Mouse (Mus musculus): ENCODE data around the gene March10. TPM values are rescaled to one million over a fixed set of nuclear protein-coding genes. Genes with fewer than 3 reads are reported as not detected.

March10 gene
- polyA plus RNA-seq, 1 experiment from 2014 or later: 0.21 TPM

DNA sequence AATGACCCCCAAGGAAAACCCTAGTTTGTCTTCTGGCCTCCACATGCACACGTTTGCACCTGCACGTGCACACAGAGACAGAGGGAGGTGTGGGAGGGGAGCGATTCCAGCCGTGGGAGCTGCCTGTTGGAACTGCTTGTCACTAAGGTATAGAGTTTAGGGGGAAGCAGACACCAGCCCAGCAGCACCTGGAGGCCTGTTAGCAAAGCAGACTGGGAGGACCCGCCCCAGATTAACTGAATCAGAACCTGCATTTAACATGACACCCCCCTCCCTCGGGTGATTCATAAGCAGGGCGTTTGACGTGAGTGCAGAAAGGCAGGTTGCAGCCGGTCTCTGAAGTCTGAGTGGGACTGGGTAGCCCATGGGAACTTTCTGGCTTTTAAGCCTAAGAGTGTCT, 126.6 kb downstream of the March10 start:
- no peak for ATAC-seq (ENCODE audit: low FRiP score, low TSS enrichment)
- 77% methylated on average over 9 of the region's 9 CpGs for WGBS
- H3K36me3 ChIP-seq (ENCODE audit: control insufficient read depth, insufficient read depth, low read length): no peaks in the 10 kb centered on the region; the same call in 1 of the 2 replicates
- H3K9me3 ChIP-seq (ENCODE audit: control insufficient read depth, low read length): no peaks in the 10 kb centered on the region
- H3K27me3 ChIP-seq (ENCODE audit: control insufficient read depth, insufficient read depth, low read length): no peaks in the 10 kb centered on the region
- 0 out of 2 replicates have a peak, but pooled peaks cover 2% of the 10 kb centered on the region for H3K4me1 ChIP-seq (ENCODE audit: control insufficient read depth, insufficient read depth, low read length)
- no peak overlapping the region for H3K9ac ChIP-seq (replicated peaks; ENCODE audit: low read length)
- DNase-seq: no peak
- H3K27ac ChIP-seq (replicated peaks; ENCODE audit: low read depth, low read length): no peak overlapping the region
- no peak overlapping the region for H3K4me3 ChIP-seq (replicated peaks; ENCODE audit: low read depth, low read length)
- no peak overlapping the region for H3K4me2 ChIP-seq (ENCODE audit: low read length)

DNA sequence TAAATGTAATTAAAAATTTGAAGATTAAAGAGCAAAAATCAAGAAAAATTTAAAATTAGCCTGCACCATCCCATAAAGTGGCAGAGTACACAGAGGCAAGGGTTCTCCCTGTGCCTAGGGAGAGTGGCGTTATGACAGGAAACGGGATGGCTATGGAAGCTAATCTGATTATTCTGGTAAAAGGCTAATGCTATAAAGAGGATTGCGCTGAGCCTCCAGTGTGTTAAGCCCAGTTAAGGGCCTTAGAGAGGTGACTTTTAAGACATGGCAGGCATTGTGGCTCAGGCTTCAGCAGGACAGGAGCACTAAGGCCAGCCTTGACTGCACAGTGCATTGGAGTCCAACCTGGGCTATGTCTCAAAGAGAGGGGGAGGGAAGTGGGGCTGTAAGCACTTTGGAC, 129.4 kb downstream of the March10 start:
- ATAC-seq (ENCODE audit: low FRiP score, low TSS enrichment): no peak
- no peak overlapping the region for H3K27ac ChIP-seq (replicated peaks; ENCODE audit: low read depth, low read length)

DNA sequence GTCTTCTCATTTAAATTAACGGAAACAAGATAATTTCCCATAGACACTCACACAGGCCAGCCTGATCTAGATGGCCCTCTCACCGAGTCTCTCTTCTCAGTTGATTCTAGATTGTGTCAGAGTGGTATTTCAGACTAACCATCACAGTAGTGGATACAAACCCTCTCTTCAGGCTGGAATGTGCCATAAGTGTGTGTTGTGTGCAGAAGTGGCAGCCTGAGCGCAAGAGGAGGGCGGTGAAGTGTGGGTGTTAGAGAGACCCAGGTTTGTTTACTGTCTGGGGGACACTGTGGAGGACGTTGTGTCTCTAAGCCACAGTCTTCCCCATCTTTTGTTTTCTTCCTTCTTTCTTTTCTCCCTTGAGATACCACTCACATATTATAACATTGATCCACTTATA, 133.0 kb downstream of the March10 start:
- Histone ChIP-seq H3K36me3 (ENCODE audit: control insufficient read depth, insufficient read depth, low read length) (no peaks in the 10 kb centered on the region; the same call in 1 of the 2 replicates), H3K4me2 (ENCODE audit: low read length) (no peak overlapping the region), H3K27me3 (ENCODE audit: control insufficient read depth, insufficient read depth, low read length) (no peaks in the 10 kb centered on the region), H3K27ac (replicated peaks; ENCODE audit: low read depth, low read length) (no peak overlapping the region), H3K9me3 (ENCODE audit: control insufficient read depth, low read length) (no peaks in the 10 kb centered on the region), H3K4me3 (replicated peaks; ENCODE audit: low read depth, low read length) (no peak overlapping the region), H3K4me1 (ENCODE audit: control insufficient read depth, insufficient read depth, low read length) (no peaks in the 10 kb centered on the region), H3K9ac (replicated peaks; ENCODE audit: low read length) (no peak overlapping the region)
- ATAC-seq (ENCODE audit: low FRiP score, low TSS enrichment) (no peak), DNase-seq (no peak)
- 85% methylated on average over 5 of the region's 5 CpGs for WGBS

More for the DNA sequence above, 129.4 kb downstream of the March10 start:
- H3K9ac ChIP-seq (replicated peaks; ENCODE audit: low read length): no peak overlapping the region
- no peaks in the 10 kb centered on the region for H3K9me3 ChIP-seq (ENCODE audit: control insufficient read depth, low read length)
- H3K4me3 ChIP-seq (replicated peaks; ENCODE audit: low read depth, low read length): no peak overlapping the region
- no peaks in the 10 kb centered on the region for H3K27me3 ChIP-seq (ENCODE audit: control insufficient read depth, insufficient read depth, low read length)
- WGBS: 36% methylated on average over 3 of the region's 3 CpGs
- no peaks in the 10 kb centered on the region; the same call in 1 of the 2 replicates for H3K36me3 ChIP-seq (ENCODE audit: control insufficient read depth, insufficient read depth, low read length)
- no peak for DNase-seq
- no peak overlapping the region for H3K4me2 ChIP-seq (ENCODE audit: low read length)
- H3K4me1 ChIP-seq (ENCODE audit: control insufficient read depth, insufficient read depth, low read length): 0 out of 2 replicates have a peak, but pooled peaks cover 2% of the 10 kb centered on the region

DNA sequence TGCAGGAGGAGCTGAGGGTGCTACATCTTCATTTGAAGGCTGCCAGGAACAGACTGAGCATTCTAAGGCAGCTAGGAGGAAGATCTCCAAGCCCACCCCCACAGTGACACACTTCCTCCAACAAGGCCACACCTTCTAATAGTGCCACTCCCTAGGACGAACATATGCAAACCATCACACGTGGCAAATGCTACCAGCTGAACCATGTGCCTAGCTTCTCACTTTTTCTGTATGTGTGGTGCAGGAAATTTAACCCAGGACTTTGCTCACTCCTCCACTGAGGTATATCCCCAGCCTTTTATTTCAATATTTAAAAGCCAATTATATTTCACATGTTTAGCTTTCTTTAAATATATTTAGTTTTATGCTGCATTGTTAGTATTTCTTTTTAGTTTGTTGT, 135.4 kb downstream of the March10 start:
- ATAC-seq (ENCODE audit: low FRiP score, low TSS enrichment): no peak
- H3K27ac ChIP-seq (replicated peaks; ENCODE audit: low read depth, low read length): no peak overlapping the region
- H3K36me3 ChIP-seq (ENCODE audit: control insufficient read depth, insufficient read depth, low read length): no peaks in the 10 kb centered on the region
- H3K4me3 ChIP-seq (replicated peaks; ENCODE audit: low read depth, low read length): no peak overlapping the region
- DNase-seq: no peak
- H3K4me1 ChIP-seq (ENCODE audit: control insufficient read depth, insufficient read depth, low read length): no peaks in the 10 kb centered on the region
- H3K4me2 ChIP-seq (ENCODE audit: low read length): no peak overlapping the region
- no peaks in the 10 kb centered on the region for H3K27me3 ChIP-seq (ENCODE audit: control insufficient read depth, insufficient read depth, low read length)
- no peak overlapping the region for H3K9ac ChIP-seq (replicated peaks; ENCODE audit: low read length)
- no peaks in the 10 kb centered on the region for H3K9me3 ChIP-seq (ENCODE audit: control insufficient read depth, low read length)
- WGBS: 87% methylated on average over 2 of the region's 2 CpGs

DNA sequence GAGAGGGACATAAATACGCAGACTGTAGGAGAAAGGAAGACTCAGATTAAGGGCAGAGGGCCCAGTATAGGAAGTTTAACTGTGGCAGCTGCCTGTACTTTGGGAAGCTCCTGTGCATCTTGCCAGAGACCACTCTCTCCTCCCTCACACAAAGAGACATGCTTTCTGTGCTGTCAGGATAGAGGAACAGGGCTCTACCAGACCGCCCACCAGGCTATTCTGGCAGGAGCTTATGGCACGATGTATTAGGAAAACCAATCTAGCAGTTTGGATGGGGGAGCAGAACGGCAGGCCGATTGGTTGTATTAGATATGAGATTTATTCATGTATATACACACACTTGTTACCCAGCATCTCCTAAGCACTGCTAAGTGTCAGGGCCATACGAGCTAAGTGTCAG, 138.8 kb downstream of the March10 start:
- Histone ChIP-seq H3K4me2 (ENCODE audit: low read length) (no peak overlapping the region), H3K36me3 (ENCODE audit: control insufficient read depth, insufficient read depth, low read length) (no peaks in the 10 kb centered on the region), H3K4me3 (replicated peaks; ENCODE audit: low read depth, low read length) (no peak overlapping the region), H3K4me1 (ENCODE audit: control insufficient read depth, insufficient read depth, low read length) (peaks cover 14% of the 10 kb centered on the region), H3K9me3 (ENCODE audit: control insufficient read depth, low read length) (no peaks in the 10 kb centered on the region), H3K9ac (replicated peaks; ENCODE audit: low read length) (no peak overlapping the region), H3K27ac (replicated peaks; ENCODE audit: low read depth, low read length) (no peak overlapping the region), H3K27me3 (ENCODE audit: control insufficient read depth, insufficient read depth, low read length) (no peaks in the 10 kb centered on the region)
- no peak for ATAC-seq (ENCODE audit: low FRiP score, low TSS enrichment)
- DNase-seq: no peak
- WGBS: 91% methylated on average over 6 of the region's 6 CpGs

DNA sequence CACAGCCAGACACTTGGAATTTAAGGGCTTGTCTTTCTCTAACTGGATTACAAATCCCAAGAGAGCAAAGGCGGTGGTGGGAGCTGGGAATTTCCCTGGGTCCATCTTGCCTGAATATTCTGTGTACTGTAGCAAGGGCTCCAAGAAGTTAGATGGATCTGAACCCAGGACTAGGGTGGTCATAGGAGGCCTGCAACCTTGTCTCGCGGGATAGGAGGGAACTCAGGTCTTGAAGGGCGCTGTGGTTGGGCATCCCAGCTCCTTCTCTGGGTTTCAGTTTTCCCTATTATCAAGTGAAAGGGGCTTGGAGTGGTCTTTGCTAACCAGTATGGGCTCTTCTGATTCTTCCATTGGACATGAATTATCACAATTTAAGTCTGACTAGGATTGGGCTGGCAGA, 140.4 kb downstream of the March10 start:
- no peak for DNase-seq
- Histone ChIP-seq H3K4me3 (replicated peaks; ENCODE audit: low read depth, low read length) (no peak overlapping the region), H3K4me2 (ENCODE audit: low read length) (no peak overlapping the region), H3K4me1 (ENCODE audit: control insufficient read depth, insufficient read depth, low read length) (peaks cover 21% of the 10 kb centered on the region), H3K27me3 (ENCODE audit: control insufficient read depth, insufficient read depth, low read length) (no peaks in the 10 kb centered on the region), H3K9ac (replicated peaks; ENCODE audit: low read length) (no peak overlapping the region), H3K9me3 (ENCODE audit: control insufficient read depth, low read length) (no peaks in the 10 kb centered on the region), H3K36me3 (ENCODE audit: control insufficient read depth, insufficient read depth, low read length) (no peaks in the 10 kb centered on the region), H3K27ac (replicated peaks; ENCODE audit: low read depth, low read length) (no peak overlapping the region)
- 91% methylated on average over 4 of the region's 4 CpGs for WGBS
- no peak for ATAC-seq (ENCODE audit: low FRiP score, low TSS enrichment)

DNA sequence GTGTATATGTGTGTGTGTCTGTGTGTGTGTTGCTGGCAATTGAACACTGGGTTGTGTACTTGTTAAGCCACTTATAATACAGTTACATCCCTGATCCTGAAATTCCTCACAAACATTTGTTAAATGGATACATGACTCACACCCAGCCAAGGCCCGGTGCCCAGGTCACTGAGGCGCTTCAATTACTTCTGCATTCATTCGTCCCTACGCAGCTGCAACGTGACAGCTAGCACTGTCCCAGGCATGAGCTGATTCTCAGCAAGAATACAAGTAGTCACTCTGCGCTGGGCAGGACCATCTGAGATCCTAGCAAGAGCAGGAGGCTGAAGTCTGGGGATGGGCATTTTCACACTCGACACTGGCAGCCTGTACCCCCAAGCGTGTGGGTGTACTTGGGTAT, 141.2 kb downstream of the March10 start:
- H3K4me2 ChIP-seq (ENCODE audit: low read length): no peak overlapping the region
- ATAC-seq (ENCODE audit: low FRiP score, low TSS enrichment) (no peak), DNase-seq (no peak)
- 69% methylated on average over 8 of the region's 8 CpGs for WGBS
- H3K36me3 ChIP-seq (ENCODE audit: control insufficient read depth, insufficient read depth, low read length): no peaks in the 10 kb centered on the region
- H3K9ac ChIP-seq (replicated peaks; ENCODE audit: low read length): no peak overlapping the region
- no peaks in the 10 kb centered on the region for H3K27me3 ChIP-seq (ENCODE audit: control insufficient read depth, insufficient read depth, low read length)
- no peaks in the 10 kb centered on the region for H3K9me3 ChIP-seq (ENCODE audit: control insufficient read depth, low read length)
- H3K4me3 ChIP-seq (replicated peaks; ENCODE audit: low read depth, low read length): no peak overlapping the region
- no peak overlapping the region for H3K27ac ChIP-seq (replicated peaks; ENCODE audit: low read depth, low read length)
- peaks cover 21% of the 10 kb centered on the region for H3K4me1 ChIP-seq (ENCODE audit: control insufficient read depth, insufficient read depth, low read length)

DNA sequence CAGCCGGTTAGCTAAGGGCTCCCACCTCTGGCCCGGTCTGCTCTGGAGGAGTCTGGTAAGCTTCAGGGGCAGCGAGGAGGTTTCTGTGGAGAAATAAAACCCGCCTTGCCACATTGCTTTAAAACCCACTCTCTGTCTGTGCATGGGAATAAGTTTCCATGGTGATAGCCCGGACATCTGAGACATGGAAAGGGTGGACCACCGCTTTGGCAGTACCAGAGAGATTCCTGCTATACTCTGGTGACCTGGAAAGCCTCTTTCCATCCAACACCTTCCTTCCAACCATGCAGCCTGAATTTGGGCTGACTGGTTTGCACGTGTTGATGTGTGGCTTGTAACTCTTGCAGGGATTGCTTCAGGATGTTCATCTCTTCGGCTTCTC, 142.9 kb downstream of the March10 start:
- DNase-seq: peak; percentile 32
- Histone ChIP-seq H3K4me2 (ENCODE audit: low read length) (no peak overlapping the region), H3K9ac (replicated peaks; ENCODE audit: low read length) (0 out of 2 replicates have a peak overlapping the region, but pooled peaks have one; percentile 27)

DNA sequence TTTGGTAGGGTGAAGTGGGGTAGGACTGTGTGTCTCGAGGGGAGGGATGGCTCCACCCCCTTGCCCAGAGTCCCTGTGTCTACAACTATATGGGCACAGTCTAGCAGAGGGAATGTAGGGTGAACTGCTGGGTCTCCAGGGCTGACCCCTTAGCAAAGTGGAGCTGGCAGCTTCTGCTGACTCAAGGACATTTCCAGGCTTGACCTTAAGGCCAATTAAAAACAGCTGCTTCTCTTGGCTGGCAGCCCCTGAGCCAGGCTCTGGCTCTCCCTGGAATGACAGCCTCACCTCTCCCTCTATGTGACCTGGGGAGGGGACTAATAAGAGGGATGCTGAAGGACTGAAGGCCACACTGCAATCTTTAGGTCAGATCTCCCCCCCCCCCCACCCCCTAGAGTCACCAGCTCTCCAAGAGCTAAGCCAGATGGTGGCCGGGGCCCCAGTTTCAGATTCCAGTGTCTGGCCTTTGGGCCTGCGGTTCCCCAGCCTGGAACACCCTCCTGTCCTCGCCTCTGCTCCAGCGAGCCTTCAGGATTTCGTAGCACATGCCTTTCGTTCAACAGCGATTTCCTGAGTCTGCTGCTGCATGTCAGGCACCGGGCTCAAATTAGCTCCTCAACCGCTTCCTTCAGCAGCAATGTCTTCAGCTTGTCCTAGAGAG, 143.4 kb downstream of the March10 start:
- Histone ChIP-seq H3K9me3 (ENCODE audit: control insufficient read depth, low read length) (no peaks in the 10 kb centered on the region), H3K27ac (replicated peaks; ENCODE audit: low read depth, low read length) (peak overlapping the region; percentile 14; the same call in 1 of the 2 replicates), H3K4me1 (ENCODE audit: control insufficient read depth, insufficient read depth, low read length) (peaks cover 21% of the 10 kb centered on the region), H3K4me3 (replicated peaks; ENCODE audit: low read depth, low read length) (no peak overlapping the region), H3K9ac (replicated peaks; ENCODE audit: low read length) (0 out of 2 replicates have a peak overlapping the region, but pooled peaks have one; percentile 27), H3K4me2 (ENCODE audit: low read length) (no peak overlapping the region), H3K27me3 (ENCODE audit: control insufficient read depth, insufficient read depth, low read length) (no peaks in the 10 kb centered on the region), H3K36me3 (ENCODE audit: control insufficient read depth, insufficient read depth, low read length) (no peaks in the 10 kb centered on the region)
- ATAC-seq (ENCODE audit: low FRiP score, low TSS enrichment): no peak
- peak; percentile 39 for DNase-seq
- WGBS: 23% methylated on average over 10 of the region's 10 CpGs

More for the DNA sequence above, 142.9 kb downstream of the March10 start:
- H3K27ac ChIP-seq (replicated peaks; ENCODE audit: low read depth, low read length): peak overlapping the region; percentile 14; the same call in 1 of the 2 replicates
- peaks cover 21% of the 10 kb centered on the region for H3K4me1 ChIP-seq (ENCODE audit: control insufficient read depth, insufficient read depth, low read length)
- 10% methylated on average over 8 of the region's 8 CpGs for WGBS
- no peaks in the 10 kb centered on the region for H3K36me3 ChIP-seq (ENCODE audit: control insufficient read depth, insufficient read depth, low read length)
- no peaks in the 10 kb centered on the region for H3K27me3 ChIP-seq (ENCODE audit: control insufficient read depth, insufficient read depth, low read length)
- H3K9me3 ChIP-seq (ENCODE audit: control insufficient read depth, low read length): no peaks in the 10 kb centered on the region
- ATAC-seq (ENCODE audit: low FRiP score, low TSS enrichment): no peak
- no peak overlapping the region for H3K4me3 ChIP-seq (replicated peaks; ENCODE audit: low read depth, low read length)
